Mouse (Mus musculus) CH12.LX (cell line): ENCODE data around the gene Flad1. TPM values are rescaled to one million over a fixed set of nuclear protein-coding genes. Genes with fewer than 3 reads are reported as not detected.
A peak's percentile ranks its signal among the peaks of the same experiment; 100 is the strongest.

Experiments used
- DNase-seq: peaks from one replicate; pipeline ENCODE4 v3.0.0-alpha.2; 2013; ENCODE audit errors: extremely low read depth
- H3K27ac ChIP-seq: 2 replicates; pipeline ENCODE4 v1.5.1; 2012; ENCODE audit warnings: low read depth, mild to moderate bottlenecking, control low read depth, moderate library complexity; ENCODE audit not compliant: insufficient read depth
- H3K27me3 ChIP-seq: replicated peaks from 2 replicates; pipeline ENCODE3; 2012; ENCODE audit warnings: inconsistent platforms
- H3K36me3 ChIP-seq, 2 experiments: replicated peaks in 1 of 2; 2 replicates each; pipeline versions ENCODE3 to v1.6.1; 2012; ENCODE audit warnings: inconsistent platforms in 1 of 2, low read length in 1 of 2, mild to moderate bottlenecking in 1 of 2, mixed read lengths in 1 of 2, moderate library complexity in 1 of 2; ENCODE audit not compliant: control insufficient read depth in 1 of 2, insufficient read depth in 1 of 2
- H3K4me1 ChIP-seq, 2 experiments: 2 replicates each; pipeline ENCODE4 v1.6.1; 2012; ENCODE audit warnings: inconsistent platforms in 1 of 2, moderate library complexity in 1 of 2; ENCODE audit not compliant: insufficient read depth in 2 of 2, control insufficient read depth in 1 of 2
- H3K4me2 ChIP-seq: 2 replicates; pipeline ENCODE4 v1.6.1; 2012; ENCODE audit warnings: low read depth, mild to moderate bottlenecking, control low read depth; ENCODE audit not compliant: poor library complexity, insufficient read depth, severe bottlenecking
- H3K4me3 ChIP-seq, 3 experiments: fragments of 150-350 bp in 1 of 3; sonication (generic) in 1 of 3; replicated peaks in 1 of 3; 2 replicates each; pipeline versions ENCODE3 to v1.5.1; 2011 to 2012; ENCODE audit warnings: low read depth in 2 of 3, low read length in 2 of 3, mild to moderate bottlenecking in 2 of 3, moderate library complexity in 2 of 3, control low read depth in 1 of 3, improper control_type of control experiment in 1 of 3, inconsistent platforms in 1 of 3, mixed read lengths in 1 of 3; ENCODE audit not compliant: poor library complexity in 1 of 3
- H3K79me2 ChIP-seq: replicated peaks from 2 replicates; pipeline ENCODE4 v1.6.1; 2012; ENCODE audit warnings: mild to moderate bottlenecking, moderate library complexity; ENCODE audit not compliant: control insufficient read depth, poor library complexity, insufficient read depth, severe bottlenecking; ENCODE audit errors: extremely low read depth
- H3K9ac ChIP-seq: 2 replicates; pipeline ENCODE4 v1.6.1; 2012; ENCODE audit warnings: low read depth, mild to moderate bottlenecking, control low read depth, moderate library complexity; ENCODE audit not compliant: insufficient read depth
- H3K9me3 ChIP-seq: replicated peaks from 2 replicates; pipeline ENCODE3; 2012; ENCODE audit warnings: low read length, inconsistent platforms, mixed read lengths
- BHLHE40 ChIP-seq: IDR thresholded peaks from 2 replicates; pipeline ENCODE4 v1.6.1; 2011; ENCODE audit warnings: mild to moderate bottlenecking, low read depth, low read length, improper control_type of control experiment
- CHD1 ChIP-seq: IDR thresholded peaks from 2 replicates; pipeline ENCODE4 v1.6.1; 2012; ENCODE audit warnings: low read depth, low read length, improper control_type of control experiment, inconsistent platforms
- CHD2 ChIP-seq: IDR thresholded peaks from 2 replicates; pipeline ENCODE4 v1.6.1; 2011; ENCODE audit warnings: low read length, improper control_type of control experiment
- E2F4 ChIP-seq: IDR thresholded peaks from 2 replicates; pipeline ENCODE4 v1.6.1; 2011; ENCODE audit warnings: low read depth, low read length, improper control_type of control experiment; ENCODE audit not compliant: insufficient replicate concordance
- ELF1 ChIP-seq: IDR thresholded peaks from 2 replicates; pipeline ENCODE4 v1.6.1; 2014; ENCODE audit warnings: low read depth, mild to moderate bottlenecking, inconsistent platforms, low read length, improper control_type of control experiment
- ETS1 ChIP-seq: conservative IDR thresholded peaks from 2 replicates; pipeline ENCODE4 v1.6.1; 2012; ENCODE audit warnings: low read depth, mild to moderate bottlenecking, inconsistent platforms, low read length, improper control_type of control experiment, moderate library complexity
- HCFC1 ChIP-seq: IDR thresholded peaks from 2 replicates; pipeline ENCODE4 v1.6.1; 2012; ENCODE audit warnings: low read depth, mild to moderate bottlenecking, inconsistent platforms, low read length, improper control_type of control experiment
- IRF4 ChIP-seq: IDR thresholded peaks from 2 replicates; pipeline ENCODE4 v1.6.1; 2014; ENCODE audit warnings: low read depth, mild to moderate bottlenecking, inconsistent platforms, low read length, improper control_type of control experiment
- JUND ChIP-seq: conservative IDR thresholded peaks from 2 replicates; pipeline ENCODE4 v1.6.1; 2011; ENCODE audit warnings: low read depth, low read length, improper control_type of control experiment
- KAT2A ChIP-seq: IDR thresholded peaks from 2 replicates; pipeline ENCODE4 v1.6.1; 2012; ENCODE audit warnings: low read length, improper control_type of control experiment, inconsistent platforms; ENCODE audit not compliant: insufficient replicate concordance
- MAFK ChIP-seq: IDR thresholded peaks from 2 replicates; pipeline ENCODE4 v1.6.1; 2011; ENCODE audit warnings: low read length, improper control_type of control experiment; ENCODE audit not compliant: insufficient replicate concordance
- MAX ChIP-seq: IDR thresholded peaks from 2 replicates; pipeline ENCODE4 v1.6.1; 2011; ENCODE audit warnings: low read length, improper control_type of control experiment
- NELFE ChIP-seq: IDR thresholded peaks from 2 replicates; pipeline ENCODE4 v1.6.1; 2011; ENCODE audit warnings: low read depth, low read length, improper control_type of control experiment
- NRF1 ChIP-seq: IDR thresholded peaks from 2 replicates; pipeline ENCODE4 v1.6.1; 2014; ENCODE audit warnings: low read depth, mild to moderate bottlenecking, inconsistent platforms, low read length, improper control_type of control experiment, moderate library complexity
- PAX5 ChIP-seq: IDR thresholded peaks from 2 replicates; pipeline ENCODE4 v1.6.1; 2012; ENCODE audit warnings: low read length, inconsistent platforms, mixed read lengths
- POLR2A ChIP-seq: IDR thresholded peaks from 2 replicates; pipeline ENCODE4 v1.6.1; 2011; ENCODE audit warnings: low read depth, mild to moderate bottlenecking, improper control_type of control experiment, low read length
- POLR2AphosphoS2 ChIP-seq: IDR thresholded peaks from 2 replicates; pipeline ENCODE4 v1.6.1; 2011; ENCODE audit warnings: low read depth, low read length, improper control_type of control experiment
- RAD21 ChIP-seq: IDR thresholded peaks from 2 replicates; pipeline ENCODE4 v1.6.1; 2011; ENCODE audit warnings: low read depth, mild to moderate bottlenecking, low read length, improper control_type of control experiment, moderate library complexity
- RCOR1 ChIP-seq: conservative IDR thresholded peaks from 2 replicates; pipeline ENCODE4 v1.6.1; 2012; ENCODE audit warnings: low read depth, mild to moderate bottlenecking, inconsistent platforms, low read length, improper control_type of control experiment
- USF1 ChIP-seq: IDR thresholded peaks from 2 replicates; pipeline ENCODE4 v1.6.1; 2014; ENCODE audit warnings: low read depth, mild to moderate bottlenecking, inconsistent platforms, low read length, improper control_type of control experiment
- ZMIZ1 ChIP-seq: IDR thresholded peaks from 2 replicates; pipeline ENCODE4 v1.6.1; 2012; ENCODE audit warnings: low read depth, mild to moderate bottlenecking, inconsistent platforms, low read length, improper control_type of control experiment
- ZNF384 ChIP-seq: IDR thresholded peaks from 2 replicates; pipeline ENCODE4 v1.6.1; 2012; ENCODE audit warnings: low read depth, low read length, improper control_type of control experiment, inconsistent platforms
- dilution Hi-C: fragments of 300-500 bp; cut with MboI; formaldehyde crosslinking; loops from 2 replicates; pipeline ENCODE4 v1.14.3; 2020; ENCODE audit warnings: low sequenced_read_pairs; ENCODE audit not compliant: extremely low pct_unique_long_range_greater_than_20kb, extremely low pct_ligation_motif_present
- in situ Hi-C: fragments of 300-500 bp; cut with MboI; formaldehyde crosslinking; loops from 3 replicates; pipeline ENCODE4 v1.14.3; 2019; ENCODE audit warnings: low sequenced_read_pairs, low pct_ligation_motif_present, low pct_unique_long_range_greater_than_20kb, mixed read lengths
- polyA plus RNA-seq: library from polyadenylated mRNA; unstranded; fragments of >175 nt; gene quantifications from 2 replicates; pipeline ENCODE4 v1.2.1, GENCODE M21; 2012; ENCODE audit warnings: low read depth; ENCODE audit not compliant: insufficient read length
- total RNA-seq, 2 experiments: library from RNA; depleted of rRNA; stranded (reverse); fragments of 300-350 nt in 1 of 2; fragments of >200 nt in 1 of 2; gene quantifications; 2 replicates each; pipeline ENCODE4 v1.2.3; 2012 to 2014

Gene Flad1
- total and polyA plus RNA-seq, 3 experiments: 26.0 to 31.1 (median 26.9) TPM

- in situ Hi-C loops: no loop called here
- H3K4me2 ChIP-seq: 0 out of 2 replicates have a peak overlapping the region, but pooled peaks have one; percentile 42
- no peak overlapping the region for H3K27ac ChIP-seq
- H3K27me3 ChIP-seq: no peaks in the 10 kb centered on the region
- dilution Hi-C loops: no loop called here
- peaks cover 38 to 52% of the 10 kb centered on the region in 2 experiments for H3K36me3 ChIP-seq
- peaks cover 14 to 42% of the 10 kb centered on the region in 2 experiments for H3K4me1 ChIP-seq
- TF ChIP-seq RCOR1 (no peak), NRF1 (no peak), ZNF384 (no peak)
- TF ChIP-seq, all 38 proteins: peak for 0
- H3K9me3 ChIP-seq: no peaks in the 10 kb centered on the region
- H3K9ac ChIP-seq: no peak overlapping the region
- peaks cover 37% of the 10 kb centered on the region for H3K79me2 ChIP-seq
- no peak overlapping the region for H3K4me3 ChIP-seq
- no peak for DNase-seq
Observed at GRCm38 (mm10) chr3:89421810-89422473, 10.3 kb upstream of the Flad1 start.

DNA sequence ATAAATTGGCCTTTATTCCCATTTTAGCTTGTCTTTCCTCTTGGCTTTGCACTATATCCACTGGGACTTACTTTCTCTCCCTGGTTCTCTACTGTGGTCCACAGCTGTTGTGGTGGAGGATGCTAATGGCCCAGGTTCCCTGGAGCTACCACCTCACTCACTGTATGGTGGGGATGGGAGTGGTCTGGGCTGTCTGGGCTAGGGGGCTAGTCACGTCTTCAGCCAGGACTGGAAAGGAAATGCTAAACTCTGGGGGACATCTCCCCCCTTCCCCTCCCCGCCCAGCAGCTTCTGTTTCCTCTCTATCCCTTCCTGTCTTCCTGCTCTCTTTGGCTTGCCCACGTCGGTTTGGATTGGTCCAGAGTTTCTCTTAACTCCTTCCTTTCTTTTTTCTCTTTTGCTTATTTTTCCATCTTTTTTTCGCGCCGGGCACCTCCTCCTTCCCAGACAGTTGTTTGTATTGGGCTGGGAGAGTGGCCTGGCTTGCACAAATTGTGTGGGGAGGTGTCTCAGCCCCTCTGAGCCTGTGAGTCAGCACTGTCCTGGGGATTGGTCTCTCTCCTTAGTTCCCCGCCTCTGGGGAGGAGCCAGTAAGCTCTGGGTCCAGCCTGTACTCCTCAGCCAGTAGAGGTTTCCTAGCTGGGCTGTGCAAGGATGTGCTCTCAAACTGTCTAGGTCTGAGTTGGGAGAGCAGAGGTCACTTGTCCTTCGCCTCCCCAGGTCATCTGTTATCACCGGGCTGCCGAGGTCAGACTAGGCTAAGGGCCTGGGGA, 9.5 kb upstream of the Flad1 start:
- TF ChIP-seq JUND (no peak), PAX5 (no peak), KAT2A (no peak), ZMIZ1 (no peak), CHD2 (no peak), POLR2AphosphoS2 (no peak), USF1 (no peak), BHLHE40 (no peak), HCFC1 (no peak), MAX (no peak), POLR2A (no peak), RAD21 (no peak), IRF4 (no peak), E2F4 (no peak), MAFK (no peak), CHD1 (no peak), ELF1 (no peak), RCOR1 (no peak), ETS1 (no peak), NELFE (no peak)
- Histone ChIP-seq H3K36me3 (peaks cover 34 to 49% of the 10 kb centered on the region in 2 experiments), H3K4me1 (peaks cover 18 to 49% of the 10 kb centered on the region in 2 experiments), H3K27me3 (no peaks in the 10 kb centered on the region), H3K4me3 (no peak overlapping the region), H3K9me3 (no peaks in the 10 kb centered on the region), H3K4me2 (peak overlapping the region; percentile 42; the same call in 1 of the 2 replicates), H3K79me2 (peaks cover 45% of the 10 kb centered on the region), H3K27ac (no peak overlapping the region), H3K9ac (no peak overlapping the region)
- dilution Hi-C loops: no loop called here
- DNase-seq: peak; percentile 61
- in situ Hi-C loops: no loop called here
